Mouse (Mus musculus): ENCODE results near the gene Abcb4.

- no peak for TF ChIP-seq POLR2A (IDR thresholded peaks at IDR 0.05; ENCODE audit: low read depth, low read length)
- no peak for TF ChIP-seq CTCF (IDR thresholded peaks at IDR 0.05; ENCODE audit: extremely low read depth, insufficient read depth, insufficient read length, insufficient replicate concordance)
Measured at GRCm38 (mm10) chr5:8964487-8964886, 71.0 kb downstream of the Abcb4 start.
